Mouse (Mus musculus): ENCODE data around the gene Smarcc1.

DNA sequence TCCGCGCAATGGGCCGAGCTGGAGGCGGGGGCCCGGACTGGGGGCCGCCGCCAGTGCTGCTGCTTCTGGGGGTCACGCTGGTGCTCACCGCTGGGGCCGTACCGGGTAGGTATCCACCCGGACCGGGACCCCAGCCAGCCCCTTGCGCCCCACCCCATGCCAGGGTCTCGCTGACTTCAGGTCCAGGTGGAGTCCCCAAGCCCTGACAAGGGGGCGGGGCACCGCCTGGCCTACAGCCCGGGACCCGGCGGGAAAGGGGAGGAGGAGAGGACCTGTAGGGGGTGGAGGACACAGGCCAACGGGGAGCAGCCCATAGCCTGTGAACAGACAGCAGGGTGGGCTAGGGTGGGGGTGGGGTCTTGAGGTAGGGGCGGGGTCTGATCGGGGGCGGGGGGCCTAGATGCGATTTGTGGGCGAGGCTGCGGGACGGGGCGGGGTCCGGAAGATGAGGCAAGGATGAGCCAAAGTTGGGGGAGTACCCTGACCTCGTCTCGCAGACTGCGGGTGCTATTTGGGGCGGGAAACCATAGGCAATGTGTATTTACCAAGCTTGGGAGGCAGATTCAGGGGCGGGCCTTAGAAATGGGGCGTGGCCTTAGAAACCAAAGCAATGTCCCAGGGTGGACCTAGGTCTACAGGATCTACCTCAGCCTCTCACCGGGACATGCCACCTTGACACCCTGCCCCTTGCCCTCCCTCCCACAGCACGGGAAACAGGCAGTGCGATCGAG, 128.2 kb downstream of the Smarcc1 start:
- TF ChIP-seq CTCF (IDR thresholded peaks at IDR 0.05; ENCODE audit: control insufficient read depth, insufficient read depth, insufficient read length) = no peak
- TF ChIP-seq MYOG (IDR thresholded peaks at IDR 0.05; ENCODE audit: control insufficient read depth, extremely low read depth, insufficient read length) = no peak
